Mouse (Mus musculus) liver, embryonic 15.5 days (tissue): ENCODE data around the gene Garnl3. TPM values are rescaled to one million over a fixed set of nuclear protein-coding genes. Genes with fewer than 3 reads are reported as not detected.

Source experiments
- ATAC-seq: fragments of 200-750 bp; cut with Nextera tagmentation; 2 replicates; pipeline ENCODE4 v1.8.0; 2017; ENCODE audit warnings: moderate number of reproducible peaks, mild to moderate bottlenecking, moderate library complexity; ENCODE audit not compliant: insufficient read depth
- H3K27ac ChIP-seq: fragments of 300-500 bp; sonication (generic); replicated peaks from 2 replicates; pipeline ENCODE4 v1.5.1; 2015; ENCODE audit warnings: mild to moderate bottlenecking, inconsistent platforms
- H3K27me3 ChIP-seq: fragments of 300-500 bp; sonication (generic); 2 replicates; pipeline ENCODE4 v1.6.1; 2015; ENCODE audit warnings: mild to moderate bottlenecking, inconsistent platforms
- H3K36me3 ChIP-seq: fragments of 300-500 bp; sonication (generic); replicated peaks from 2 replicates; pipeline ENCODE4 v1.6.1; 2015; ENCODE audit warnings: moderate library complexity, mild to moderate bottlenecking, inconsistent platforms
- H3K4me1 ChIP-seq: fragments of 300-500 bp; sonication (generic); replicated peaks from 2 replicates; pipeline ENCODE4 v1.6.1; 2015; ENCODE audit warnings: inconsistent platforms
- H3K4me2 ChIP-seq: fragments of 300-500 bp; sonication (generic); 2 replicates; pipeline ENCODE4 v1.6.1; 2015; ENCODE audit warnings: moderate library complexity, mild to moderate bottlenecking, inconsistent platforms
- H3K4me3 ChIP-seq: fragments of 300-500 bp; sonication (generic); replicated peaks from 2 replicates; pipeline ENCODE4 v1.5.1; 2015; ENCODE audit warnings: mild to moderate bottlenecking, inconsistent platforms
- H3K9ac ChIP-seq: fragments of 300-500 bp; sonication (generic); 2 replicates; pipeline ENCODE4 v1.6.1; 2015; ENCODE audit warnings: moderate library complexity, mild to moderate bottlenecking, inconsistent platforms
- H3K9me3 ChIP-seq: fragments of 300-500 bp; sonication (generic); replicated peaks from 2 replicates; pipeline ENCODE4 v1.6.1; 2016; ENCODE audit warnings: inconsistent platforms
- WGBS: fragments of 180-500 bp; shearing (Covaris S2); methylation state at CpG from one replicate; pipeline ENCODE4 v1.1.7; 2015; ENCODE audit warnings: mixed read lengths; ENCODE audit not compliant: insufficient replicate concordance; 5-methylcytosine and 5-hydroxymethylcytosine counted together
- polyA plus RNA-seq: library from polyadenylated mRNA; unstranded; fragments of >200 nt; fragmentation: Nextera tagmentation; extraction: Ambion mirVana; gene quantifications from 2 replicates; pipeline ENCODE4 v1.2.1, GENCODE M21; 2015

Gene Garnl3
- polyA plus RNA-seq, result 0.86 and 0.89 TPM in 2 replicates

GRCm38 (mm10) chr2:33131500-33132092 lies at the start of gene Garnl3:
Garnl3 (minus strand) TSS chr2:33131654.
- no peak within 1 kb of the TSS for H3K9ac ChIP-seq
- no peak; the same call in 1 of the 2 replicates for ATAC-seq
- WGBS, result under 1% methylated on average over 22 of the region's 22 CpGs

GRCm38 (mm10) chr2:33179930-33180630 lies 48.6 kb upstream of the Garnl3 start:
- H3K4me2 ChIP-seq, result no peak overlapping the region
- peaks cover 12% of the 10 kb centered on the region for H3K4me1 ChIP-seq
- H3K4me3 ChIP-seq, result no peak overlapping the region
- H3K27me3 ChIP-seq, result no peaks in the 10 kb centered on the region
- 63% methylated on average over 16 of the region's 16 CpGs for whole genome bisulfite sequencing
- no peaks in the 10 kb centered on the region for H3K36me3 ChIP-seq
- no peak for ATAC-seq
- H3K9me3 ChIP-seq, result no peaks in the 10 kb centered on the region
- H3K9ac ChIP-seq, result no peak overlapping the region
- no peak overlapping the region for H3K27ac ChIP-seq

More at GRCm38 (mm10) chr2:33131500-33132092, at the start of gene Garnl3:
- Histone ChIP-seq H3K36me3 (no peaks in the 10 kb centered on the region), H3K4me2 (peak within 1 kb of the TSS; percentile 95), H3K4me3 (peak within 1 kb of the TSS; percentile 63), H3K27me3 (peaks cover 46% of the 10 kb centered on the region), H3K9me3 (no peaks in the 10 kb centered on the region), H3K27ac (peak within 1 kb of the TSS; percentile 55; the same call in 1 of the 2 replicates), H3K4me1 (peaks cover 26% of the 10 kb centered on the region)

GRCm38 (mm10) chr2:33179171-33179929 lies 47.9 kb upstream of the Garnl3 start:
- Histone ChIP-seq H3K9me3 (no peaks in the 10 kb centered on the region), H3K4me2 (no peak overlapping the region), H3K4me3 (no peak overlapping the region), H3K27me3 (no peaks in the 10 kb centered on the region), H3K4me1 (peaks cover 12% of the 10 kb centered on the region), H3K27ac (no peak overlapping the region), H3K36me3 (no peaks in the 10 kb centered on the region), H3K9ac (no peak overlapping the region)
- 71% methylated on average over 14 of the region's 14 CpGs for WGBS
- no peak for ATAC-seq

- H3K4me2 ChIP-seq, result no peak overlapping the region
- 71% methylated on average over 11 of the region's 11 CpGs for WGBS
- no peak overlapping the region; the same call in 1 of the 2 replicates for H3K27ac ChIP-seq
- no peak overlapping the region for H3K9ac ChIP-seq
- no peaks in the 10 kb centered on the region for H3K27me3 ChIP-seq
- peaks cover 12% of the 10 kb centered on the region for H3K4me1 ChIP-seq
- no peak overlapping the region for H3K4me3 ChIP-seq
- ATAC-seq, result no peak
- no peaks in the 10 kb centered on the region for H3K36me3 ChIP-seq
- H3K9me3 ChIP-seq, result no peaks in the 10 kb centered on the region
Measured at GRCm38 (mm10) chr2:33178243-33178932, 46.9 kb upstream of the Garnl3 start.

- Histone ChIP-seq H3K9ac (no peak overlapping the region), H3K36me3 (no peaks in the 10 kb centered on the region), H3K27ac (no peak overlapping the region), H3K4me2 (no peak overlapping the region), H3K27me3 (no peaks in the 10 kb centered on the region), H3K9me3 (no peaks in the 10 kb centered on the region), H3K4me1 (peaks cover 12% of the 10 kb centered on the region), H3K4me3 (no peak overlapping the region)
- ATAC-seq, result peak; percentile 18; the same call in 1 of the 2 replicates
- WGBS, result 64% methylated on average over 12 of the region's 12 CpGs
Measured at GRCm38 (mm10) chr2:33177443-33178242, 46.2 kb upstream of the Garnl3 start.

- Histone ChIP-seq H3K27ac (no peak overlapping the region), H3K27me3 (no peaks in the 10 kb centered on the region), H3K4me2 (no peak overlapping the region), H3K4me1 (peaks cover 12% of the 10 kb centered on the region), H3K9ac (no peak overlapping the region), H3K9me3 (no peaks in the 10 kb centered on the region), H3K4me3 (no peak overlapping the region), H3K36me3 (no peaks in the 10 kb centered on the region)
- WGBS, result 76% methylated on average over 2 of the region's 2 CpGs
- ATAC-seq, result no peak
Measured at GRCm38 (mm10) chr2:33176921-33177320, 45.5 kb upstream of the Garnl3 start.

- Histone ChIP-seq H3K4me3 (no peak overlapping the region), H3K4me1 (peaks cover 12% of the 10 kb centered on the region), H3K36me3 (no peaks in the 10 kb centered on the region), H3K9me3 (no peaks in the 10 kb centered on the region), H3K27ac (no peak overlapping the region), H3K4me2 (no peak overlapping the region), H3K9ac (no peak overlapping the region), H3K27me3 (no peaks in the 10 kb centered on the region)
- ATAC-seq, result no peak
- WGBS, result 16% methylated on average over 7 of the region's 7 CpGs
Measured at GRCm38 (mm10) chr2:33176516-33176915, 45.1 kb upstream of the Garnl3 start.

GRCm38 (mm10) chr2:33173686-33174085 lies 42.2 kb upstream of the Garnl3 start:
- Histone ChIP-seq H3K9ac (no peak overlapping the region), H3K27ac (no peak overlapping the region), H3K36me3 (no peaks in the 10 kb centered on the region), H3K4me3 (no peak overlapping the region), H3K4me2 (no peak overlapping the region), H3K4me1 (peaks cover 12% of the 10 kb centered on the region), H3K27me3 (no peaks in the 10 kb centered on the region), H3K9me3 (no peaks in the 10 kb centered on the region)
- no peak for ATAC-seq
- WGBS, result 80% methylated on average over 7 of the region's 7 CpGs

GRCm38 (mm10) chr2:33173126-33173525 lies 41.7 kb upstream of the Garnl3 start:
- Histone ChIP-seq H3K9me3 (no peaks in the 10 kb centered on the region), H3K4me2 (no peak overlapping the region), H3K36me3 (no peaks in the 10 kb centered on the region), H3K4me1 (peaks cover 8% of the 10 kb centered on the region), H3K27ac (no peak overlapping the region), H3K9ac (no peak overlapping the region), H3K4me3 (no peak overlapping the region), H3K27me3 (no peaks in the 10 kb centered on the region)
- WGBS, result 35% methylated on average over 10 of the region's 10 CpGs
- ATAC-seq, result no peak

GRCm38 (mm10) chr2:33170777-33171565 lies 39.5 kb upstream of the Garnl3 start:
- Histone ChIP-seq H3K9ac (no peak overlapping the region), H3K9me3 (no peaks in the 10 kb centered on the region), H3K4me2 (no peak overlapping the region), H3K4me3 (no peak overlapping the region), H3K4me1 (no peaks in the 10 kb centered on the region), H3K27me3 (no peaks in the 10 kb centered on the region), H3K27ac (no peak overlapping the region), H3K36me3 (no peaks in the 10 kb centered on the region)
- WGBS, result 63% methylated on average over 10 of the region's 10 CpGs
- no peak for ATAC-seq
